Mouse (Mus musculus): ENCODE results near the gene Cic.

DNA sequence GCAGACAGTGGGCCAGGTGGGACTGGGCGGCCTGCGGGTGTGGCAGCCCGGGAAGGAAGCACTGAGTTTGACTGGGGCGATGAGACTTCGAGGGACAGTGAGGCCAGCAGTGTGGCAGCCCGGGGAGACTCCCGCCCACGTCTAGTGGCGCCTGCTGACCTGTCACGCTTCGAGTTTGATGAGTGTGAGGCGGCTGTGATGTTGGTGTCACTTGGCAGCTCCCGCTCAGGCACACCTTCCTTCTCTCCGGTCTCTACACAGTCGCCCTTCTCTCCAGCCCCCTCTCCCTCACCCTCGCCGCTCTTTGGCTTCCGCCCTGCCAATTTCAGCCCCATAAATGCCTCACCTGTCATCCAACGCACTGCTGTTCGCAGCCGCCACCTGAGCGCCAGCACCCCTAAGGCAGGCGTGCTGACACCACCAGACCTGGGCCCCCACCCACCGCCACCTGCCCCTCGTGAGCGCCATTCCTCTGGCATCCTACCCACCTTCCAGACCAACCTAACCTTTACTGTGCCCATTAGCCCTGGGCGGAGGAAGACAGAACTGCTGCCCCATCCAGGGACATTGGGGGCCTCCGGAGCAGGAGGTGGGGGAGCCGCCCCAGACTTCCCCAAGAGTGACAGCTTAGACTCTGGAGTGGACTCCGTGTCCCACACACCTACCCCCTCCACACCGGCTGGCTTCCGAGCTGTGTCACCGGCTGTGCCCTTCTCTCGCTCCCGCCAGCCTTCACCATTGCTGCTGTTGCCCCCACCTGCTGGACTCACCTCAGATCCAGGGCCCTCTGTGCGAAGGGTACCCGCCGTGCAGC is 5.1 kb downstream of the Cic start:
- TF ChIP-seq CTCF (IDR thresholded peaks at IDR 0.05; ENCODE audit: insufficient read depth, low read length) (no peak), POLR2A (IDR thresholded peaks at IDR 0.05; ENCODE audit: borderline replicate concordance, extremely low read depth, low read depth, low read length) (no peak)

All from lung, adult 2 months (tissue).